Mouse (Mus musculus): ENCODE data around the gene 9330161L09Rik.

- no peak for TF ChIP-seq CTCF (IDR thresholded peaks at IDR 0.05; ENCODE audit: low read depth, low read length)
- TF ChIP-seq POLR2A (IDR thresholded peaks at IDR 0.05; ENCODE audit: borderline replicate concordance, low read depth, low read length), result no peak
Measured at GRCm38 (mm10) chr12:103358951-103359801, 48.4 kb downstream of the 9330161L09Rik start.

All from bone marrow macrophage, adult 2 months (primary cell).